Mouse (Mus musculus) midbrain, embryonic 10.5 days (tissue): ENCODE results near the gene Cflar. TPM values are rescaled to one million over a fixed set of nuclear protein-coding genes. Genes with fewer than 3 reads are reported as not detected.

ENCODE experiments used
- DNase-seq: peaks from one replicate; pipeline ENCODE4 v3.0.0-alpha.2; 2017; ENCODE audit warnings: low spot score
- H3K27ac ChIP-seq: fragments of 300-500 bp; sonication (generic); replicated peaks from 2 replicates; pipeline ENCODE4 v1.5.1; 2016; ENCODE audit warnings: mild to moderate bottlenecking
- H3K27me3 ChIP-seq: fragments of 300-500 bp; sonication (generic); 2 replicates; pipeline ENCODE4 v1.6.1; 2016; ENCODE audit warnings: low read depth, mild to moderate bottlenecking; ENCODE audit not compliant: poor library complexity, severe bottlenecking
- H3K36me3 ChIP-seq: fragments of 300-500 bp; sonication (generic); 2 replicates; pipeline ENCODE4 v1.6.1; 2016; ENCODE audit warnings: mild to moderate bottlenecking, moderate library complexity
- H3K4me1 ChIP-seq: fragments of 300-500 bp; sonication (generic); 2 replicates; pipeline ENCODE4 v1.6.1; 2016
- H3K4me3 ChIP-seq: fragments of 300-500 bp; sonication (generic); 2 replicates; pipeline ENCODE4 v1.5.1; 2016; ENCODE audit warnings: mild to moderate bottlenecking, moderate library complexity
- H3K9me3 ChIP-seq: fragments of 300-500 bp; sonication (generic); replicated peaks from 2 replicates; pipeline ENCODE4 v1.6.1; 2016; ENCODE audit warnings: mild to moderate bottlenecking
- WGBS: fragments of 180-500 bp; shearing (Covaris S2); methylation state at CpG from one replicate; pipeline ENCODE4 v1.1.7; 2016; 5-methylcytosine and 5-hydroxymethylcytosine counted together
- polyA plus RNA-seq: library from polyadenylated mRNA; unstranded; fragments of >200 nt; fragmentation: Nextera tagmentation; extraction: Ambion mirVana; gene quantifications from 2 replicates; pipeline ENCODE4 v1.2.1, GENCODE M21; 2016

Gene Cflar
- polyA plus RNA-seq, 1 experiment from 2014 or later, result 24.5 TPM

DNA sequence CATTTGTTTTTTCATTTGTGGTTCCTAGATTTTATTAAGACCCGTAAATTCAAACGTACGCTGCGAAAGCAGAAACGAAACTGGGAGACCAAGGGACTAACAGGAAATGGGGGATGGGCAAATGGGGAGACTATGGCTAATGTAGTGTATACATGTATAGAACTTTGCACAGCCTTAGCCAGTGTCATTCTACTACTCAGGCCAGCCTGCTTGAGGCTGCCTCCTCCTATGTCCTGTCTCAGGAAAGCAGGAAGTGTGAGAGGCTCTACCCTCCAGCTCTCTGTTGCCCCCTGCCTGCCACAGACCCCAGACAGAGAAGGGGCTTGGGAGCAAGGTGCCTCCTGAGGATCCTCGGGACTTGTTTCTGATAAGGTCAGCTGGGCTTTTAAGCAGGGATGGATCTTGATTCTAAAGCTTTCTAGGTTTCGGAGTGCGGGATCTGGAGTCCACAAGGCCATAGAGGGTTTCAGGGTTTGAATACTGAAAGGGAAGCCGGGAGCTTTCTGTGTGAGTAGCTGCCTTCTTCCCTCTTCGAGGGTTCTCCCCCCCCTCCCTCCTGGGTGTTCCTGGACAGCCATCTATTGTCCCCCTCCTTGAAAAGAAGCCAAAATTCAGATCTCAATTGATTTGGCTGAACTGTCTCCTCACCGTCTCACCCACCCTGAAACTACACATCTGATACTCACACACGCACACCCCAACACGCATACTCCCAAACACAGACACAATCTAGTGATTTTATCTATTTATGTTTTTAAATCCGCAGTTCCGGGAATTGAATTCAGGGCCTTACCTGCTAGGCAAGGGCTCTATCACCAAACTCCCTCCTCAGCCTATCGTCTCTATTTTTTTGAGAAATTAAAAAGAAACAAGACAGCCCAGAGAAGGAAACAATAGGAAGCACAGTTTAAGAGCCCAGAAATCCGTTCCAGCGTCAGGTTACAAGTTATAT, 91.3 kb downstream of the Cflar start:
- H3K27me3 ChIP-seq, result no peaks in the 10 kb centered on the region
- no peaks in the 10 kb centered on the region for H3K36me3 ChIP-seq
- H3K9me3 ChIP-seq, result no peaks in the 10 kb centered on the region
- 89% methylated on average over 18 of the region's 18 CpGs for WGBS
- H3K4me1 ChIP-seq, result no peaks in the 10 kb centered on the region
- no peak for DNase-seq
- H3K27ac ChIP-seq, result no peak overlapping the region
- no peak overlapping the region for H3K4me3 ChIP-seq

DNA sequence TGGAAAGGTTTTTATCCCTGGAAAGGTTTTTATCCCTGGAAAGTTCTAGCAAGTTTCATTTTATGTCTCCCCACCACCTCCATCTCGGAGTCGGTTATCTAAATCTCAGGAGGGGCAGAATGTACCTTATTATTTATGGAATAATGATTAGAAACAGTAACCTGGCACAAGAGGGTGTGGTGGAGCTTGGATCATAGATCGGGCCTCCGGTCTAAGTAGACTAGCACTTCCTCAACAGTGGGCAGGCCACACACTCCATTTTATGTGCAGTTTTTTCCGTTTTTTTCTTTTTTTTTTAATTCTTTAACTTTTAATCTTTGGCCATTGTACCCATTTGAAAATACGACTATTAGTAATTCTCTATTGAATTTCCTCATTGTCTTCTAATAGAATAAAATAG, 92.2 kb downstream of the Cflar start:
- WGBS, result 92% methylated on average over 6 of the region's 6 CpGs
- no peak for DNase-seq
- Histone ChIP-seq H3K27ac (no peak overlapping the region), H3K4me3 (no peak overlapping the region), H3K9me3 (no peaks in the 10 kb centered on the region), H3K36me3 (no peaks in the 10 kb centered on the region), H3K4me1 (no peaks in the 10 kb centered on the region), H3K27me3 (no peaks in the 10 kb centered on the region)

DNA sequence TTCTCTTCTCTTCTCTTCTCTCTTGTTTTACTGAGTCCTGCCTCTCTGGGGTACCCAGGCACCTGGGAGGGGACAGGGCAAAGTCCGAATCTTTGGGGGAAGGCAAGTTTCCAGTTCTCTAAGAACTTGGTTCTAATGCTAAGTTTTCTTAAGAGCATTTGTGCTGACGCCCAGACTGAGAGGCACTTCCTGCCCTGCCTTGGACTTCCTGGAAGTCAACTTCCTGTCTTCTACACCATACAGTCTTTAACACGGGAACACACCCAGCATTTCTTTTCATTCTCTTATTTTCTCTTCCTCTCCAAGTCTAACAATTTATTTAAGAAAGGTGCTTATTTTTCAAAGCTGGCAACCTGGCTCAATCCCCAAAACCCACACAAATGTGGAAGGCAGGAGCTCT, 95.3 kb downstream of the Cflar start:
- H3K4me3 ChIP-seq, result no peak overlapping the region
- 79% methylated on average over 3 of the region's 3 CpGs for WGBS
- no peaks in the 10 kb centered on the region for H3K4me1 ChIP-seq
- no peaks in the 10 kb centered on the region for H3K27me3 ChIP-seq
- no peak overlapping the region for H3K27ac ChIP-seq
- peaks cover 6% of the 10 kb centered on the region; the same call in 1 of the 2 replicates for H3K9me3 ChIP-seq
- no peak for DNase-seq
- H3K36me3 ChIP-seq, result no peaks in the 10 kb centered on the region

Other genes with a start within 250 kb of the Cflar start
- gene Orc2, start 206.4 kb upstream of the Cflar start, polyA plus RNA-seq, result 41.9 and 50.9 TPM in 2 replicates
- gene Fam126b, start 125.2 kb upstream of the Cflar start, polyA plus RNA-seq, result 5.2 and 7.7 TPM in 2 replicates
- gene Ndufb3, start 125.1 kb upstream of the Cflar start, polyA plus RNA-seq, result 144 and 148 TPM in 2 replicates
- not detected in 2 replicates for gene Als2cr12, start 15.5 kb upstream of the Cflar start, polyA plus RNA-seq
- 10.0 TPM in 2 replicates for gene Casp8, start 83.9 kb downstream of the Cflar start, polyA plus RNA-seq